Mouse (Mus musculus): ENCODE measurements around the gene Susd6. TPM values are rescaled to one million over a fixed set of nuclear protein-coding genes. Genes with fewer than 3 reads are reported as not detected.
"Not testable (repeated sequence)": the region's sequence is repeated elsewhere in the genome, so short reads cannot be mapped to it uniquely, and the experiment has no call there.

Gene Susd6
- polyA plus RNA-seq, 1 experiment from 2014 or later, result 12.6 TPM

- Histone ChIP-seq H3K36me3 (no peaks in the 10 kb centered on the region), H3K4me3 (no peak overlapping the region), H3K27ac (replicated peaks) (0 out of 2 replicates have a peak overlapping the region, but pooled peaks have one; percentile 6), H3K9me3 (no peaks in the 10 kb centered on the region), H3K4me1 (replicated peaks) (peaks cover 22% of the 10 kb centered on the region), H3K27me3 (no peaks in the 10 kb centered on the region), H3K4me2 (no peak overlapping the region), H3K9ac (no peak overlapping the region)
- ATAC-seq (ENCODE audit: low FRiP score, low read depth), result peak; percentile 27; the same call in 1 of the 2 replicates
- 39% methylated on average over 1 of the region's 1 CpGs for WGBS
Observed at GRCm38 (mm10) chr12:80816380-80817086, 26.2 kb downstream of the Susd6 start.

DNA sequence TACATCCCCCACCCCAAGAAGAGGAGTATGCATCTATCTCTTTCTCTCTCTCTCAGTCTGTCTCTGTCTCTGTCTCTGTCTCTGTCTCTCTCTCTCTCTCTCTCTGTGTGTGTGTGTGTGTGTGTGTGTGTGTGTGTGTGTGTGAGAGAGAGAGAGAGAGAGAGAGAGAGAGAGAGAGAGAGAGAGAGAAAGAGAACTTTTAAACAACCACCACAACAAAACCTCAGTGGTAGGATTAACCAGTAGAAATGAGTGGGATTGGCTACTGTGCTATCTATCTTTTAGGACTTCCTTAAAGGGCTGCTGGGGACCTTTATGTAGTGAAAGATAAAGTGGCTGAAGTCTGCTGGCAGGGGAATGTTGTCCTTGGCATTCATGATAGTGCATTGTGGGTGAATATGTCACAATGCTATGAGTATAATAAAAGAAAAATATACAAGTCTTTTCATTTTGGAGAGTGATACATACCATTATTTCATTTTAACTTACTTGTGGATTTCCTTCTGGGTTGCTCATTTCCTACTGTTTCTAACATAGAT is 27.5 kb downstream of the Susd6 start:
- H3K9me3 ChIP-seq, result no peaks in the 10 kb centered on the region
- 0 out of 2 replicates have a peak overlapping the region, but pooled peaks have one; percentile 6 for H3K27ac ChIP-seq (replicated peaks)
- peaks cover 22% of the 10 kb centered on the region for H3K4me1 ChIP-seq (replicated peaks)
- no peak overlapping the region for H3K4me3 ChIP-seq
- no peak overlapping the region for H3K4me2 ChIP-seq
- no peak for ATAC-seq (ENCODE audit: low FRiP score, low read depth)
- no peaks in the 10 kb centered on the region for H3K36me3 ChIP-seq
- H3K27me3 ChIP-seq, result no peaks in the 10 kb centered on the region
- no peak overlapping the region for H3K9ac ChIP-seq

- not testable (repeated sequence) for H3K27ac ChIP-seq (replicated peaks); H3K9me3 ChIP-seq; H3K9ac ChIP-seq; H3K4me3 ChIP-seq; H3K27me3 ChIP-seq; ATAC-seq (ENCODE audit: low FRiP score, low read depth); H3K4me2 ChIP-seq; H3K36me3 ChIP-seq
- 69% methylated on average over 2 of the region's 2 CpGs for WGBS
- peaks cover 22% of the 10 kb centered on the region for H3K4me1 ChIP-seq (replicated peaks)
Observed at GRCm38 (mm10) chr12:80819020-80819419, 28.7 kb downstream of the Susd6 start.

GRCm38 (mm10) chr12:80821312-80822007 is 31.1 kb downstream of the Susd6 start:
- Histone ChIP-seq H3K27ac (replicated peaks) (peak overlapping the region; percentile 32; the same call in 1 of the 2 replicates), H3K4me1 (replicated peaks) (peaks cover 7% of the 10 kb centered on the region), H3K9me3 (no peaks in the 10 kb centered on the region), H3K4me3 (no peak overlapping the region), H3K36me3 (no peaks in the 10 kb centered on the region), H3K9ac (no peak overlapping the region), H3K27me3 (no peaks in the 10 kb centered on the region), H3K4me2 (no peak overlapping the region)
- ATAC-seq (ENCODE audit: low FRiP score, low read depth), result no peak
- 91% methylated on average over 4 of the region's 4 CpGs for WGBS

DNA sequence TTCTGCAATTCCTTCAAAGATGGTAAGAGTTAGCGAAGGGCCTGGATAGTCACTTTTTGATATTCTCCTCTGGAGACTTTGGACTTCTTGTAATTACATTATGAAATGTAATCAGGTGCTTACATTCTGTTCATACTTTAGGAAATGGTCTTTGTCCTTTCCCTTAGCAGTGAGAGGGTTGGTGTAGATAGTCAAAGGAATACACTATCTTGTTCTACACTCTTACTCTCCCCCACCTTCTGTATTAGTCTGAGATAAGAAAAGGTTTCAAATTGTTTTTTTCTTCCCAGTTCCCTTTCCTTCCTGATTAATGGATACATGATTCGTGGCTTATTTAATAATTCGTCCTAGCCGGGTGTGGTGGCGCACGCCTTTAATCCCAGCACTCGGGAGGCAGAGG is 32.2 kb downstream of the Susd6 start:
- Histone ChIP-seq H3K36me3 (no peaks in the 10 kb centered on the region), H3K9me3 (no peaks in the 10 kb centered on the region), H3K27me3 (no peaks in the 10 kb centered on the region), H3K4me2 (no peak overlapping the region), H3K27ac (replicated peaks) (no peak overlapping the region), H3K4me3 (no peak overlapping the region), H3K9ac (no peak overlapping the region), H3K4me1 (replicated peaks) (no peaks in the 10 kb centered on the region; the same call in none of the 2 replicates)
- no peak for ATAC-seq (ENCODE audit: low FRiP score, low read depth)
- 93% methylated on average over 7 of the region's 7 CpGs for WGBS

- no peak overlapping the region for H3K4me2 ChIP-seq
- H3K27ac ChIP-seq (replicated peaks), result no peak overlapping the region
- no peaks in the 10 kb centered on the region for H3K27me3 ChIP-seq
- H3K36me3 ChIP-seq, result no peaks in the 10 kb centered on the region
- ATAC-seq (ENCODE audit: low FRiP score, low read depth), result no peak
- WGBS, result 73% methylated on average over 1 of the region's 1 CpGs
- H3K9ac ChIP-seq, result no peak overlapping the region
- no peaks in the 10 kb centered on the region; the same call in none of the 2 replicates for H3K4me1 ChIP-seq (replicated peaks)
- H3K9me3 ChIP-seq, result no peaks in the 10 kb centered on the region
- H3K4me3 ChIP-seq, result no peak overlapping the region
Observed at GRCm38 (mm10) chr12:80824202-80824601, 33.9 kb downstream of the Susd6 start.

DNA sequence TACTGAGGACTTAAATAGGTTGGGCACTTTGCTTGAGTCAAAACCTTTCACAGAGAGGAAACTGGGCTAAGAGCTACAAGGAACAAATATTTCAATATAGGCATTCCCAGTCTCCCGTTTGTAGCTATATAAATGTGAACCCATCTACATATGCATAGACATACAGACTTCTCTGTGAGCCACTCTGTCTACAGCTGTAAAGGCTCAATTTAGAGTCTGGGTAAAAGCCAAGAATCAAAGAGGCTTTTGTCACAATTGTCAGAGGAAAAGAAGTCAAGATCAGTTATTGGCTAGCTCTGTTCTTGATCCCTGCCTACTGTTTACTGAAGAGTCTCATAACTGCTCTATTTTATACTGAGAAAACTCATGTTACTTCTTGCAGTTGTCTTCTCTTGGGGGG is 36.1 kb downstream of the Susd6 start:
- 45% methylated on average over 1 of the region's 1 CpGs for WGBS
- H3K9ac ChIP-seq, result no peak overlapping the region
- H3K4me1 ChIP-seq (replicated peaks), result peaks cover 3% of the 10 kb centered on the region
- H3K9me3 ChIP-seq, result no peaks in the 10 kb centered on the region
- H3K36me3 ChIP-seq, result no peaks in the 10 kb centered on the region
- H3K4me2 ChIP-seq, result no peak overlapping the region
- ATAC-seq (ENCODE audit: low FRiP score, low read depth), result no peak
- H3K27me3 ChIP-seq, result no peaks in the 10 kb centered on the region
- no peak overlapping the region for H3K27ac ChIP-seq (replicated peaks)
- no peak overlapping the region for H3K4me3 ChIP-seq

DNA sequence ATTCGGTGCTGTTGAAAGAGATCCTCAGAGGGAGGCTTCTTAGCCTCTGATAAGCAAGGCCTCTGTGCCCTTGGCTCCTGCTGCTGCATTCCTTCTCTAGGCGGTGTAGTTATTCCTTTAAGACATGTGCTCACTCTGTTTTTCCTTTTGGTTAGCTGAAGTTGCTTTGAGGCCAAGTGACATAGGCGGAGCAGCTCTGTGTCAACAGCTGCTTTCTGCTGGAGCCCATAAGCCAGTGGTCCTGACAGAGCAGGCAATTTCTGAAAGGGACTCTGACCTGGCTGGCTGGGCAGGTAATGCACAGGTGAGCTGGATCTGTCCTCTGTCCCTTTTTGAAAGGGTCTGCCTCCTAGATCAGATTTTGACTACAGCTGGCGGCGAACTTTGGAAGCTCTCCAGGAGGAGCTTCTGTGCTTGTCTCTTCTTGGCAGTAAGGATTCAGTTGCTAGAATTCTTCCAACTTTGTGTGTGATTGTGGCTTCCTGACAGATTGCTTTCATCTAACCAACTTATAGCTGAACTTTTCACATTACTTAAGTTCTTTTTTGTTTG is 37.2 kb downstream of the Susd6 start:
- H3K9ac ChIP-seq, result no peak overlapping the region

GRCm38 (mm10) chr12:80828020-80828419 is 37.7 kb downstream of the Susd6 start:
- H3K4me2 ChIP-seq, result no peak overlapping the region
- no peaks in the 10 kb centered on the region for H3K36me3 ChIP-seq
- H3K27ac ChIP-seq (replicated peaks), result no peak overlapping the region
- H3K9ac ChIP-seq, result no peak overlapping the region
- no peaks in the 10 kb centered on the region for H3K9me3 ChIP-seq
- ATAC-seq (ENCODE audit: low FRiP score, low read depth), result no peak
- H3K27me3 ChIP-seq, result no peaks in the 10 kb centered on the region
- H3K4me3 ChIP-seq, result no peak overlapping the region
- H3K4me1 ChIP-seq (replicated peaks), result peaks cover 3% of the 10 kb centered on the region; the same call in 1 of the 2 replicates
- 88% methylated on average over 5 of the region's 5 CpGs for WGBS

More for the DNA sequence above, 37.2 kb downstream of the Susd6 start:
- no peaks in the 10 kb centered on the region for H3K36me3 ChIP-seq
- H3K9me3 ChIP-seq, result no peaks in the 10 kb centered on the region
- WGBS, result 70% methylated on average over 5 of the region's 5 CpGs
- ATAC-seq (ENCODE audit: low FRiP score, low read depth), result no peak
- H3K4me3 ChIP-seq, result no peak overlapping the region
- H3K4me2 ChIP-seq, result no peak overlapping the region
- H3K27ac ChIP-seq (replicated peaks), result no peak overlapping the region
- H3K27me3 ChIP-seq, result no peaks in the 10 kb centered on the region
- peaks cover 3% of the 10 kb centered on the region; the same call in 1 of the 2 replicates for H3K4me1 ChIP-seq (replicated peaks)

- Histone ChIP-seq H3K36me3 (no peaks in the 10 kb centered on the region), H3K9me3 (no peaks in the 10 kb centered on the region), H3K27ac (replicated peaks) (no peak overlapping the region), H3K9ac (no peak overlapping the region), H3K4me3 (no peak overlapping the region), H3K27me3 (no peaks in the 10 kb centered on the region), H3K4me2 (no peak overlapping the region), H3K4me1 (replicated peaks) (peaks cover 3% of the 10 kb centered on the region; the same call in 1 of the 2 replicates)
- no peak for ATAC-seq (ENCODE audit: low FRiP score, low read depth)
- 84% methylated on average over 2 of the region's 2 CpGs for WGBS
Observed at GRCm38 (mm10) chr12:80828951-80829350, 38.6 kb downstream of the Susd6 start.

GRCm38 (mm10) chr12:80830211-80830610 is 39.9 kb downstream of the Susd6 start:
- Histone ChIP-seq H3K4me2 (no peak overlapping the region), H3K9me3 (no peaks in the 10 kb centered on the region), H3K4me1 (replicated peaks) (peaks cover 3% of the 10 kb centered on the region; the same call in 1 of the 2 replicates), H3K9ac (no peak overlapping the region), H3K36me3 (no peaks in the 10 kb centered on the region), H3K4me3 (no peak overlapping the region), H3K27me3 (no peaks in the 10 kb centered on the region), H3K27ac (replicated peaks) (0 out of 2 replicates have a peak overlapping the region, but pooled peaks have one; percentile 6)
- ATAC-seq (ENCODE audit: low FRiP score, low read depth), result no peak
- 78% methylated on average over 2 of the region's 2 CpGs for WGBS

DNA sequence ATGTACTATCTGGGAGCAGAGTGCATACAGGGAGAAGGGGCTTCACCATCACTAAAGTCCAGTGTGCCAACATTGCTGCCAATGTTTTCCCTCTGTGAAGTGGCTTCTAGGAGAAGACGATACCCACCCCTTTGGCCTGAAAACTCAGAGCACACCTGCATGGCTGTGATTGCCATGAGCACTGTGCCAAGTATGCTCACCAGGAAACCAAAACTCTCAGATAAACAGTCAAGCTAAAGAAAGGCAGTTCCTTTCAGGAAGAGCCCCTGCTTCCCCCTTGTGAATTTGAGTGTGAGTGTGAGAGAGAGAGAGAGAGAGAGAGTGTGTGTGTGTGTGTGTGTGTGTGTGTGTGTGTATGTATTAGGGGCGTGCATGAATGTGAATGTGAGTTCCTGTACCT is 40.5 kb downstream of the Susd6 start:
- 0 out of 2 replicates have a peak overlapping the region, but pooled peaks have one; percentile 6 for H3K27ac ChIP-seq (replicated peaks)

More for the DNA sequence above, 40.5 kb downstream of the Susd6 start:
- Histone ChIP-seq H3K9ac (no peak overlapping the region), H3K4me1 (replicated peaks) (peaks cover 3% of the 10 kb centered on the region; the same call in 1 of the 2 replicates), H3K9me3 (no peaks in the 10 kb centered on the region), H3K4me2 (no peak overlapping the region), H3K27me3 (no peaks in the 10 kb centered on the region), H3K36me3 (no peaks in the 10 kb centered on the region), H3K4me3 (no peak overlapping the region)
- WGBS, result 75% methylated on average over 2 of the region's 2 CpGs
- no peak for ATAC-seq (ENCODE audit: low FRiP score, low read depth)

Data from hindbrain, embryonic 15.5 days (tissue).